Mouse (Mus musculus) stomach, embryonic 14.5 days (tissue): ENCODE data around the gene Btbd2. TPM values are rescaled to one million over a fixed set of nuclear protein-coding genes. Genes with fewer than 3 reads are reported as not detected.

ENCODE experiments used
- ATAC-seq: fragments of 200-750 bp; cut with Nextera tagmentation; 2 replicates; pipeline ENCODE4 v1.8.0; 2017; ENCODE audit warnings: low read depth, moderate TSS enrichment; ENCODE audit not compliant: insufficient number of reproducible peaks, insufficient read depth, low FRiP score
- H3K27ac ChIP-seq: fragments of 300-500 bp; sonication (generic); 2 replicates; pipeline ENCODE4 v1.5.1; 2014; ENCODE audit warnings: mild to moderate bottlenecking, low read length, moderate library complexity, mixed read lengths
- H3K27me3 ChIP-seq: fragments of 300-500 bp; sonication (generic); 2 replicates; pipeline ENCODE4 v1.6.1; 2014; ENCODE audit warnings: low read length, control low read depth, mixed read lengths; ENCODE audit not compliant: control insufficient read depth, insufficient read depth
- H3K36me3 ChIP-seq: fragments of 300-500 bp; sonication (generic); 2 replicates; pipeline ENCODE4 v1.6.1; 2014; ENCODE audit warnings: mild to moderate bottlenecking, control low read depth, low read length, moderate library complexity, mixed read lengths; ENCODE audit not compliant: control insufficient read depth, insufficient read depth
- H3K4me1 ChIP-seq: fragments of 300-500 bp; sonication (generic); 2 replicates; pipeline ENCODE4 v1.6.1; 2014; ENCODE audit warnings: low read length, control low read depth, mixed read lengths; ENCODE audit not compliant: control insufficient read depth, insufficient read depth
- H3K4me2 ChIP-seq: fragments of 300-500 bp; sonication (generic); replicated peaks from 2 replicates; pipeline ENCODE4 v1.6.1; 2014; ENCODE audit warnings: low read depth, low read length, control low read depth
- H3K4me3 ChIP-seq: fragments of 300-500 bp; sonication (generic); 2 replicates; pipeline ENCODE4 v1.5.1; 2014; ENCODE audit warnings: low read depth, low read length, control low read depth
- H3K9ac ChIP-seq: fragments of 300-500 bp; sonication (generic); replicated peaks from 2 replicates; pipeline ENCODE4 v1.6.1; 2014; ENCODE audit warnings: low read depth, mild to moderate bottlenecking, control low read depth, low read length, moderate library complexity, mixed read lengths
- H3K9me3 ChIP-seq: fragments of 300-500 bp; sonication (generic); 2 replicates; pipeline ENCODE4 v1.6.1; 2016; ENCODE audit warnings: low read depth, low read length, control low read depth; ENCODE audit not compliant: control insufficient read depth
- WGBS: fragments of 180-500 bp; shearing (Covaris S2); extraction: QIAGEN DNeasy Blood & Tissue Kit; methylation state at CpG from one replicate; pipeline ENCODE4 v1.1.7; 2014; 5-methylcytosine and 5-hydroxymethylcytosine counted together
- polyA plus RNA-seq: library from polyadenylated mRNA; unstranded; fragments of >200 nt; fragmentation: Nextera tagmentation; extraction: Ambion mirVana; gene quantifications from 2 replicates; pipeline ENCODE4 v1.2.1, GENCODE M21; 2014

The Btbd2 gene
- polyA plus RNA-seq = 46.3 and 64.2 TPM in 2 replicates

GRCm38 (mm10) chr10:80656863-80657623 is at the start of gene Btbd2:
Btbd2 (minus strand) TSS chr10:80657071.
- H3K4me2 ChIP-seq = peak within 1 kb of the TSS; percentile 91
- peak within 1 kb of the TSS; percentile 96 for H3K4me3 ChIP-seq
- H3K9ac ChIP-seq = peak within 1 kb of the TSS; percentile 96
- H3K27me3 ChIP-seq = no peaks in the 10 kb centered on the region
- ATAC-seq = peak; percentile 15; the same call in 1 of the 2 replicates
- H3K9me3 ChIP-seq = no peaks in the 10 kb centered on the region
- H3K27ac ChIP-seq = peak within 1 kb of the TSS; percentile 85
- peaks cover 17% of the 10 kb centered on the region for H3K4me1 ChIP-seq
- WGBS = 19% methylated on average over 15 of the region's 15 CpGs
- no peaks in the 10 kb centered on the region for H3K36me3 ChIP-seq

GRCm38 (mm10) chr10:80705479-80705878 is 48.6 kb upstream of the Btbd2 start:
- Histone ChIP-seq H3K36me3 (peaks cover 58% of the 10 kb centered on the region), H3K27me3 (no peaks in the 10 kb centered on the region), H3K4me2 (no peak overlapping the region), H3K4me3 (no peak overlapping the region), H3K9me3 (no peaks in the 10 kb centered on the region), H3K27ac (no peak overlapping the region), H3K4me1 (peaks cover 18% of the 10 kb centered on the region), H3K9ac (no peak overlapping the region)
- ATAC-seq = no peak
- WGBS = 70% methylated on average over 3 of the region's 3 CpGs

DNA sequence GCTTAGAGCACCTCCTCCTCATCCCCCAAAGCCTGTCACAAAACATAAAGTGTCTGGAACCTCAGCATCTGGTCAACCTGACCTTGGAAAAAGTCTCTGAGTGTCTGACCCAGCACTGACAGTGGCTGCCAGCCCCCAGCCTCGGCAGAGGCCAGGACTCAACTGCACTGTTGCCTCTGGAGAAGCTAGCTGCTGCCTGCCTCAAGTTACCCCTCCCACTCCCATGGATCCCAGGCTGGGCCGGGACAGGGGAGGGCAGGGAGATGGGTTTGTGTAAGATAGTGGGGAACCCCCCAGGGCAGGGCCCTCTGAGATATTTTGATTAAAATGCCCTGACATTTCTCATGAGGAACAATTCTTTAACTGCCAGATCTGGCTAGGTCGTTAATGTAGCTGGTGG is 48.2 kb upstream of the Btbd2 start:
- Histone ChIP-seq H3K27me3 (no peaks in the 10 kb centered on the region), H3K4me3 (no peak overlapping the region), H3K4me2 (no peak overlapping the region), H3K4me1 (peaks cover 22% of the 10 kb centered on the region), H3K9ac (no peak overlapping the region), H3K27ac (no peak overlapping the region), H3K9me3 (no peaks in the 10 kb centered on the region), H3K36me3 (peaks cover 54% of the 10 kb centered on the region)
- WGBS = 62% methylated on average over 3 of the region's 3 CpGs
- ATAC-seq = no peak

GRCm38 (mm10) chr10:80704418-80704817 is 47.5 kb upstream of the Btbd2 start:
- H3K4me1 ChIP-seq = peaks cover 25% of the 10 kb centered on the region
- no peaks in the 10 kb centered on the region for H3K9me3 ChIP-seq
- H3K27ac ChIP-seq = no peak overlapping the region
- no peaks in the 10 kb centered on the region for H3K27me3 ChIP-seq
- ATAC-seq = no peak
- no peak overlapping the region for H3K4me2 ChIP-seq
- H3K9ac ChIP-seq = no peak overlapping the region
- H3K4me3 ChIP-seq = no peak overlapping the region
- H3K36me3 ChIP-seq = peaks cover 48% of the 10 kb centered on the region
- 94% methylated on average over 5 of the region's 5 CpGs for WGBS

DNA sequence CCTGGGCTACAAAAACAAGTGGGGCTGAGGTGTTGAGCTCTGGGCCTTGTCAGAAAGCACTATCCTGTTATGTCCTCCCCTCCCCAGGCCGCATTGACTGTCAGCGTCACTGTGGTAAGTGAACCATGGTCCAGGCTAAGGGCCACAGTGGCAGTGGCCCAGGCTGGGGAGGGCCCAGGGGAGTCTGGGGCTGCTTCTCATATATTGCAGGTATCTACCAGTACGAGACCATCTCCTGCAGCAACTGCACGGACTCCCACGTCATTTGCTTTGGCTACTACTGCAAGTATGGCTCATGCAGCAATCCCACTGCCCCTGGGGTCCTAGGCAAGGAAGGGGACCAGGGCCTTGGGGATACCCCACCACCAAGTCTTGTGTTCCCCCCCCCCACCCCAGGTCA is 46.8 kb upstream of the Btbd2 start:
- Histone ChIP-seq H3K36me3 (peaks cover 40% of the 10 kb centered on the region), H3K4me1 (peaks cover 25% of the 10 kb centered on the region), H3K9ac (no peak overlapping the region), H3K27me3 (no peaks in the 10 kb centered on the region), H3K4me3 (peak overlapping the region; percentile 63; the same call in 1 of the 2 replicates), H3K9me3 (no peaks in the 10 kb centered on the region), H3K27ac (no peak overlapping the region), H3K4me2 (peak overlapping the region; percentile 91)
- 89% methylated on average over 5 of the region's 5 CpGs for WGBS
- no peak for ATAC-seq

- peaks cover 25% of the 10 kb centered on the region for H3K4me1 ChIP-seq
- H3K4me3 ChIP-seq = peak overlapping the region; percentile 63
- peaks cover 31% of the 10 kb centered on the region for H3K36me3 ChIP-seq
- H3K27me3 ChIP-seq = no peaks in the 10 kb centered on the region
- H3K4me2 ChIP-seq = peak overlapping the region; percentile 91
- H3K9ac ChIP-seq = peak overlapping the region; percentile 30; the same call in 1 of the 2 replicates
- ATAC-seq = peak; percentile 86
- under 1% methylated on average over 47 of the region's 47 CpGs for WGBS
- H3K27ac ChIP-seq = peak overlapping the region; percentile 83
- H3K9me3 ChIP-seq = no peaks in the 10 kb centered on the region
Measured at GRCm38 (mm10) chr10:80702536-80703390, 45.9 kb upstream of the Btbd2 start.

GRCm38 (mm10) chr10:80701721-80702535 is 45.1 kb upstream of the Btbd2 start, which contains the start of the genes Mob3a and Izumo4:
Mob3a (minus strand) TSS chr10:80701977.
Izumo4 (plus strand) TSS chr10:80702184.
- H3K9me3 ChIP-seq = no peaks in the 10 kb centered on the region
- under 1% methylated on average over 59 of the region's 59 CpGs for WGBS
- H3K4me1 ChIP-seq = peaks cover 25% of the 10 kb centered on the region
- no peaks in the 10 kb centered on the region for H3K27me3 ChIP-seq
- peak; percentile 95 for ATAC-seq
- peak within 1 kb of the TSS; percentile 83 for H3K27ac ChIP-seq
- peak within 1 kb of the TSS; percentile 91 for H3K4me2 ChIP-seq
- peak within 1 kb of the TSS; percentile 63 for H3K4me3 ChIP-seq
- peaks cover 23% of the 10 kb centered on the region for H3K36me3 ChIP-seq
- peak within 1 kb of the TSS; percentile 34; the same call in 1 of the 2 replicates for H3K9ac ChIP-seq
